Mouse (Mus musculus): Measurements from ENCODE around the gene Caprin1.
A peak's percentile ranks its signal among the peaks of the same experiment; 100 is the strongest.

Gene Caprin1

DNA sequence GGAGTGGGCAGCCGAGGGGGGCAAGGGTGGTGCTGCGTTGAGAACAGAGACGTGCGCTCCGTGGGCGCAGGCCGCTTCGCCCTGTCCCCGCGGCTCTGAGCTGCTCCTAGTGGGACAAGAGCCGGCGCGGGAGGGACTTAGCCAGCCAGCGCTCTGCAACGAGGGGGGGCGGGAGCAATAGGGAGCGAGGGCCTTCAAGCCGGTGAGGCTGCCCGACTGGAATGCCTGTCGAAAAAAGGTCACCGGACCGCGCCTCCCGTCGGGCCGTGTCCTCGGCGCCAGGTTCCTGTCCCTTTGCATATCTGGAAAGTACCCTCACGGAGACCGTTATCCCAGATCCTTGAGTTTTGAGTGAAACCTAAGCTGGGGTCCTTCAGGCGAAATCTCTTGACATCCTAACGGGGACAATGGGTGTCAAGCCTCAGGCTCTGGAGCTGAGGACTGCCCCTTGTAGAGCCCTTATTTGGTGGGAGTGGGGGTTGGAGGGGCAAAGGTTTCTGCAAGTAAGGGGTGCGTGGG is at the start of gene Caprin1:
TSS of gene Caprin1 (minus strand) at position 159 of the 519 bp plus-strand sequence.
- DNase-seq (ENCODE audit: low read depth, low spot score): peak; percentile 91
- Histone ChIP-seq H3K36me3 (ENCODE audit: control insufficient read depth, insufficient read depth, low read length, poor library complexity, severe bottlenecking) (0 out of 2 replicates have a peak, but pooled peaks cover 1% of the 10 kb centered on the region), H3K27me3 (ENCODE audit: control insufficient read depth, insufficient read depth, low read length, poor library complexity, severe bottlenecking) (no peaks in the 10 kb centered on the region)

DNA sequence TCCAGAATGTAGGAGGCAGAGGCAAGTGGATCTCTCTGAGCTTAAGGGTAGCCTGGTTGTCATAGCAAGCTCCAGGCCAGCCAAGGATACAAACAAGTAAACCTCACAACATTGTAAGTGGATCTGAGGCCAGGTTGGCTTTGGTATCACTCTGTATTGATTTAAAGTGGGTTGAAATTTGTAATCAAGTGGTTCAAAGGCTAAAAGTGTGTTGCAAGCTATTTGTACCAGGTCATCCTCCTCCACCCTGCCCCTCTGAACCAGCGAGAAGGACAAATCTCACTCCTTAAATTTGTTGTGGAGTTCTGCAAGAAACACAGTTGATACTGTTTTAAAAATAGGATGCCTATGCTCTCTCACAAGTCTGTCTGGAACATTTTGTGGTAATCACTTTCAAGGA is 49.4 kb upstream of the Caprin1 start:
- no peak for DNase-seq (ENCODE audit: low read depth, low spot score)
- H3K27me3 ChIP-seq (ENCODE audit: control insufficient read depth, insufficient read depth, low read length, poor library complexity, severe bottlenecking): no peaks in the 10 kb centered on the region

GRCm38 (mm10) chr2:103846271-103846670 is 48.8 kb upstream of the Caprin1 start:
- H3K36me3 ChIP-seq (ENCODE audit: control insufficient read depth, insufficient read depth, low read length, poor library complexity, severe bottlenecking): no peaks in the 10 kb centered on the region
- DNase-seq (ENCODE audit: low read depth, low spot score): no peak
- no peaks in the 10 kb centered on the region for H3K27me3 ChIP-seq (ENCODE audit: control insufficient read depth, insufficient read depth, low read length, poor library complexity, severe bottlenecking)

More for the DNA sequence above, 49.4 kb upstream of the Caprin1 start:
- no peaks in the 10 kb centered on the region for H3K36me3 ChIP-seq (ENCODE audit: control insufficient read depth, insufficient read depth, low read length, poor library complexity, severe bottlenecking)

- no peak for DNase-seq (ENCODE audit: low read depth, low spot score)
- no peaks in the 10 kb centered on the region for H3K27me3 ChIP-seq (ENCODE audit: control insufficient read depth, insufficient read depth, low read length, poor library complexity, severe bottlenecking)
- H3K36me3 ChIP-seq (ENCODE audit: control insufficient read depth, insufficient read depth, low read length, poor library complexity, severe bottlenecking): no peaks in the 10 kb centered on the region
Measured at GRCm38 (mm10) chr2:103844016-103844415, 46.6 kb upstream of the Caprin1 start.

- no peak for DNase-seq (ENCODE audit: low read depth, low spot score)
- Histone ChIP-seq H3K36me3 (ENCODE audit: control insufficient read depth, insufficient read depth, low read length, poor library complexity, severe bottlenecking) (no peaks in the 10 kb centered on the region), H3K27me3 (ENCODE audit: control insufficient read depth, insufficient read depth, low read length, poor library complexity, severe bottlenecking) (no peaks in the 10 kb centered on the region)
Measured at GRCm38 (mm10) chr2:103843321-103843720, 45.9 kb upstream of the Caprin1 start.

- no peaks in the 10 kb centered on the region for H3K36me3 ChIP-seq (ENCODE audit: control insufficient read depth, insufficient read depth, low read length, poor library complexity, severe bottlenecking)
- DNase-seq (ENCODE audit: low read depth, low spot score): peak; percentile 22
- no peaks in the 10 kb centered on the region for H3K27me3 ChIP-seq (ENCODE audit: control insufficient read depth, insufficient read depth, low read length, poor library complexity, severe bottlenecking)
Measured at GRCm38 (mm10) chr2:103842299-103842698, 44.9 kb upstream of the Caprin1 start.

DNA sequence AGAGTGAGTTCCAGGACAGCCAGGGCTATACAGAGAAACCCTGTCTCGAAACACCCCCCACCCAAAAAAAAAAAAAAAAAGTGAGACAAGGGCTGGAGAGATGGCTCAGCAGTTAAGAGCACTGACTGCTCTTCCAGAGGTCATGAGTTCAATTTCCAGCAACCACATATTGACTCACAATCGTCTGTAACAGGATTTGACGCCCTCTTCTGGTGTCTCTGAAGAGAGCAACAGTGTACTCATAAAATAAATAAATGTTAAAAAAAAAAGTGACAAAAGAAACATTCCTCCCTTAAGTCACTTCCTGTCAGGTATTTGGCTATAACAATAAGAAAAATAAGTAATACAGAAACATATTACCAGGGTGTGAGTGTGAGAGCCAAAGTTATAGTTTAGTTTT is 41.0 kb upstream of the Caprin1 start:
- Histone ChIP-seq H3K36me3 (ENCODE audit: control insufficient read depth, insufficient read depth, low read length, poor library complexity, severe bottlenecking) (no peaks in the 10 kb centered on the region), H3K27me3 (ENCODE audit: control insufficient read depth, insufficient read depth, low read length, poor library complexity, severe bottlenecking) (no peaks in the 10 kb centered on the region)
- peak; percentile 28 for DNase-seq (ENCODE audit: low read depth, low spot score)

DNA sequence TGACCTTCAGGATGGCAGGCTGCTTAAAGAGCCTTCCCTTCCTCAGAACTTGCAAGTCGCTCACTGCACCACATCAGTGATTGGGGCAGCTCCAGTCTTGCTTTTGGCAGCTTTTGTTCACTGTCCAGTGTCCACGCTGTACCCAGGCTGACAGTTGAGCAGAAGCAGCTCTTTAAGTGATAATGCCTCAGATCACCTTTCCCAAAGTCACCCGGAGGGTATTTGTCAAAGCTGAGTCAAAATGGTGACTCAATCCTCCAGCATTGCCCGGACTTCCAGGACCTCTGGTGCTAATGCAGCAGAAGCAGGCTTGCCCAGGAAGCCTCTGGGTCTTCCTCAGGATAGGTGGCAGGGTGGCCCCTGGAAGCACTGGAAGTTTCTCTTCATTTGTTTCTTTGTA is 39.7 kb upstream of the Caprin1 start:
- no peak for DNase-seq (ENCODE audit: low read depth, low spot score)
- no peaks in the 10 kb centered on the region for H3K27me3 ChIP-seq (ENCODE audit: control insufficient read depth, insufficient read depth, low read length, poor library complexity, severe bottlenecking)
- no peaks in the 10 kb centered on the region for H3K36me3 ChIP-seq (ENCODE audit: control insufficient read depth, insufficient read depth, low read length, poor library complexity, severe bottlenecking)

GRCm38 (mm10) chr2:103835614-103836395 is 38.4 kb upstream of the Caprin1 start:
- Histone ChIP-seq H3K27me3 (ENCODE audit: control insufficient read depth, insufficient read depth, low read length, poor library complexity, severe bottlenecking) (no peaks in the 10 kb centered on the region), H3K36me3 (ENCODE audit: control insufficient read depth, insufficient read depth, low read length, poor library complexity, severe bottlenecking) (no peaks in the 10 kb centered on the region)
- no peak for DNase-seq (ENCODE audit: low read depth, low spot score)

DNA sequence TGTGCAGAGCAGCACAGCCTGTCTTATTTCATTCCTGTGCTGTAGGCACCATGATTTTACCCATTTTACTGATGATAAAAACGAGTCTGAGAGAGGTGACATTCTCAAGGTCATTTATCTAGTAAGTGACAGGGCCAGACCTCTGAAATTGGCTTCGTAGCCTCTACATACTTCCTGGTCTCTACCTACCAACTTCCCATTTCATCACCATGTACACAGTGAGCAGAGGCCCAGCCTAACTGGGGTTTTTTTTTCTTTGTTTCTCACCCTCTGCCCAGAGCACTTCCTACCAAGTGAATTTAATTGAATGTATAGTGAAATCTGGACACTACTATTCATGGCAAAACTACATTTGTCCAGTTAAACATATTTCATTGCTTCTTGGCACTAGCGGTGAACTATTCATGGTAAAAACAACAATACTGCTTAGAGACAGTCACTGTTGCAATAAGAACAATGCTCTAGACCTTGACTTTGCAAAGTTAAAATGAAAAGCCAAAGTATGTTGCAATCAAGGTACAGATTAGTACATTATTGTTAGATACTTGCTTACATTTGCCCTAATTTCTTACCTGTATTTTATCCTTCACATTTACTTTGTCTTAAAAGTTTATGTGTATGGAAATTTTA is 36.5 kb upstream of the Caprin1 start:
- no peaks in the 10 kb centered on the region for H3K27me3 ChIP-seq (ENCODE audit: control insufficient read depth, insufficient read depth, low read length, poor library complexity, severe bottlenecking)
- no peaks in the 10 kb centered on the region for H3K36me3 ChIP-seq (ENCODE audit: control insufficient read depth, insufficient read depth, low read length, poor library complexity, severe bottlenecking)
- DNase-seq (ENCODE audit: low read depth, low spot score): no peak

- no peaks in the 10 kb centered on the region for H3K27me3 ChIP-seq (ENCODE audit: control insufficient read depth, insufficient read depth, low read length, poor library complexity, severe bottlenecking)
- DNase-seq (ENCODE audit: low read depth, low spot score): no peak
- no peaks in the 10 kb centered on the region for H3K36me3 ChIP-seq (ENCODE audit: control insufficient read depth, insufficient read depth, low read length, poor library complexity, severe bottlenecking)
Measured at GRCm38 (mm10) chr2:103832899-103833298, 35.5 kb upstream of the Caprin1 start.

- DNase-seq (ENCODE audit: low read depth, low spot score): no peak
- H3K36me3 ChIP-seq (ENCODE audit: control insufficient read depth, insufficient read depth, low read length, poor library complexity, severe bottlenecking): no peaks in the 10 kb centered on the region
- H3K27me3 ChIP-seq (ENCODE audit: control insufficient read depth, insufficient read depth, low read length, poor library complexity, severe bottlenecking): no peaks in the 10 kb centered on the region
Measured at GRCm38 (mm10) chr2:103828900-103829299, 31.5 kb upstream of the Caprin1 start.

DNA sequence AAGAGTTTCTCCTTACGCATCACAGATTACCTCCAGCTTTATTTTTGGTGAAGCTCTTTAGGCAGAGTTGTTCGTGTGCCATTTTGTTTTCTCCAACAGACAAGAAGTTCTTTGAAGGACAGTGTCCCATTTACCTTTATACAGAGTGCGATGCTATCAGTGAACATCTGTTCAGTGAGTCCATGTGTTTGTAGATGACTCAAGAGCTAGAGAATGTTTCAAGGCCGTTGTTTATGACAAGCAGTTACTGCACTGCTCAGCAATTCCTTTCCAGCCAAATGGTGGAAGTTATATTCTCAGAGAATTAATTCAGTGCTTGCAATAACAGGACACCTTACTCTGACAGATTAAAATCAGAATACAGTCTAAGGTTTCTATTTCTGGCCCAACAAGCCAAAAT is 27.5 kb upstream of the Caprin1 start:
- Histone ChIP-seq H3K36me3 (ENCODE audit: control insufficient read depth, insufficient read depth, low read length, poor library complexity, severe bottlenecking) (no peaks in the 10 kb centered on the region), H3K27me3 (ENCODE audit: control insufficient read depth, insufficient read depth, low read length, poor library complexity, severe bottlenecking) (no peaks in the 10 kb centered on the region)
- DNase-seq (ENCODE audit: low read depth, low spot score): no peak

DNA sequence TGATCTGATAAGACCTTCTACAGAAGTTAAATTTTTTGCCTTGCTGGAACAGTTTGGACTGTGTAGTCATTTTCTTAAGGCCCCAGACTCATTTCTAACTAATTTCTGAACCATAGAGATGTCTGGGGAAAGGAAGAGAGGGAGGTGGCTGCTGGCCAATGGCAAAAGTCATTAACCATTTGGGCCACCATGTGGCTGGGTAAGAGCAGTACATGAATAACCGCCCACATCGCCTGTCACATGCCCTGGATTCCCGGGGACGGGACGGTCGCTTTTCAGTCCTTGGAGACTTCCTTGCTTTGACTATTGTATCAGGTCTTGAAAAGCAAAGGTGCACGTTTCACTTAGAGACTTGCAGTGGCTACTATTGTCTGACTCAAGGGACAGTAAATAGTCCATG is 25.1 kb upstream of the Caprin1 start:
- H3K36me3 ChIP-seq (ENCODE audit: control insufficient read depth, insufficient read depth, low read length, poor library complexity, severe bottlenecking): no peaks in the 10 kb centered on the region
- H3K27me3 ChIP-seq (ENCODE audit: control insufficient read depth, insufficient read depth, low read length, poor library complexity, severe bottlenecking): no peaks in the 10 kb centered on the region
- DNase-seq (ENCODE audit: low read depth, low spot score): no peak

DNA sequence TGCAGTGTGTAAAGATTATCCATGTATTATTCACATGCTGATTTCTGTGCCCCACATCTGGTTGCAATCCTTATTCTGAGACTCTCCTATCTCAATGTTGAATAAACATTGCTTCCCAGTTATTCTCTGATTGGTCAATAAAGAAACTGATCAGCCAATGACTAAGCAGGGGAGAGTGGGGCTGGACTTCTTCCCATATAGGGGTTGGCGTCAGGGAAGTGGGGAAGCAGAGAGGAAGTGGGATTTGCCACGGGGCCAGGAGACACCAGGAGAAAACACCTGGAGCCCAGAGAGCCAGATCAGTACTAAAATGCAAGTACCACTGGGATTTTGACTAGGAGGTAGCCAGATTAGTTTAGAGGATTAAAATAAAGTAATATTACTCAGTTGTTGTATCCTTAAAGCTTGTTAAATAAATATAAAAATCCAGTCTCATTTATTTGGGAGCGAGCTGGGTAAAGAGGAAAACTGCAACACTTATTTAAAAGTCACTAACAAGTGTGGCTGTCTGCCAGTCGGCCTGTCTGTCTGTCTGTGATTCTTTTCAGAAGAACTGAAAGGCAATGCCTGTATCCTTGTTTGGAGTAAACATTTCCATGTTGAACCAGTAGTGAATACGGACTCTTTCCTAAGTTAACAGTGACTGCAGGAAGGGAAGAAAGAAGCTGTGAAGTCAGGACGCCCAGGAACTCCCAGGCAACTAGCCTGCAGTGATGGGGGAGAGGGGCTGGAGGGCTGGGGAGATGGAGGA is 19.9 kb upstream of the Caprin1 start:
- DNase-seq (ENCODE audit: low read depth, low spot score): no peak
- H3K27me3 ChIP-seq (ENCODE audit: control insufficient read depth, insufficient read depth, low read length, poor library complexity, severe bottlenecking): no peaks in the 10 kb centered on the region
- H3K36me3 ChIP-seq (ENCODE audit: control insufficient read depth, insufficient read depth, low read length, poor library complexity, severe bottlenecking): no peaks in the 10 kb centered on the region
